Mouse (Mus musculus): ENCODE data around the gene Ackr3.

GRCm38 (mm10) chr1:90221811-90222361 lies 18.1 kb downstream of the Ackr3 start:
- no peak for TF ChIP-seq POLR2A (IDR thresholded peaks at IDR 0.05; ENCODE audit: low read depth, low read length)
- TF ChIP-seq CTCF (IDR thresholded peaks at IDR 0.05; ENCODE audit: extremely low read depth, insufficient read depth, insufficient read length, insufficient replicate concordance) = no peak
